ENCODE assay signal across 8 mouse cellular contexts in genomic region chr4:132049549-132050200, GRCm38 (mm10). TPM values are rescaled to one million over a fixed set of nuclear protein-coding genes. Genes with fewer than 3 reads are reported as not detected.
DNase-seq lines count a peak whose midpoint lies in the region; ATAC-seq lines count a peak whose summit lies in the region.

No protein-coding gene starts in this region.

- no peaks in the 10 kb centered on the region for H3K36me3 ChIP-seq in embryonic facial prominence, embryonic 11.5 days (replicated peaks; ENCODE audit: control insufficient read depth, insufficient read depth, low read depth, low read length)
- no peaks in the 10 kb centered on the region for H3K36me3 ChIP-seq in hindbrain, embryonic 16.5 days (ENCODE audit: control insufficient read depth, insufficient read depth, low read length)
- no peaks in the 10 kb centered on the region for H3K36me3 ChIP-seq in midbrain, embryonic 15.5 days (replicated peaks)

- no peak overlapping the region for H3K27ac ChIP-seq in embryonic facial prominence, embryonic 11.5 days (replicated peaks; ENCODE audit: low read depth, low read length)
- no peak overlapping the region for H3K27ac ChIP-seq in hindbrain, embryonic 16.5 days (ENCODE audit: low read depth, low read length)
- 0 out of 2 replicates have a peak overlapping the region, but pooled peaks have one; percentile 45 for H3K27ac ChIP-seq in midbrain, embryonic 15.5 days

- H3K4me1 ChIP-seq in embryonic facial prominence, embryonic 11.5 days (ENCODE audit: control insufficient read depth, insufficient read depth, low read length): peaks cover 4% of the 10 kb centered on the region
- H3K4me1 ChIP-seq in hindbrain, embryonic 16.5 days (ENCODE audit: control insufficient read depth, insufficient read depth, low read depth, low read length): peaks cover 16% of the 10 kb centered on the region
- H3K4me1 ChIP-seq in midbrain, embryonic 15.5 days: peaks cover 30% of the 10 kb centered on the region

- H3K27me3 ChIP-seq in embryonic facial prominence, embryonic 11.5 days (ENCODE audit: control insufficient read depth, insufficient read depth, low read length): no peaks in the 10 kb centered on the region
- H3K27me3 ChIP-seq in hindbrain, embryonic 16.5 days (replicated peaks; ENCODE audit: control insufficient read depth, insufficient read depth, low read length): no peaks in the 10 kb centered on the region
- no peaks in the 10 kb centered on the region for H3K27me3 ChIP-seq in midbrain, embryonic 15.5 days (replicated peaks)

- 8% methylated on average over 15 of the region's 15 CpGs for WGBS in embryonic facial prominence, embryonic 11.5 days
- 3% methylated on average over 15 of the region's 15 CpGs for WGBS in hindbrain, embryonic 16.5 days
- WGBS in midbrain, embryonic 15.5 days: 8% methylated on average over 15 of the region's 15 CpGs

- no peaks in the 10 kb centered on the region for H3K9me3 ChIP-seq in embryonic facial prominence, embryonic 11.5 days (replicated peaks; ENCODE audit: control insufficient read depth, low read length)
- no peaks in the 10 kb centered on the region for H3K9me3 ChIP-seq in hindbrain, embryonic 16.5 days (ENCODE audit: control insufficient read depth, low read length)
- no peaks in the 10 kb centered on the region for H3K9me3 ChIP-seq in midbrain, embryonic 15.5 days

- H3K4me3 ChIP-seq in embryonic facial prominence, embryonic 11.5 days (ENCODE audit: low read depth, low read length): peak overlapping the region; percentile 90
- peak overlapping the region; percentile 97 for H3K4me3 ChIP-seq in hindbrain, embryonic 16.5 days (ENCODE audit: low read length)
- peak overlapping the region; percentile 84 for H3K4me3 ChIP-seq in midbrain, embryonic 15.5 days

- ATAC-seq in embryonic facial prominence, embryonic 11.5 days (replicated peaks; ENCODE audit: insufficient number of reproducible peaks, low FRiP score, low TSS enrichment, low read depth): no peak
- ATAC-seq in hindbrain, embryonic 16.5 days: no peak
- no peak for ATAC-seq in midbrain, embryonic 15.5 days (replicated peaks)

- peak overlapping the region; percentile 88 for H3K4me2 ChIP-seq in embryonic facial prominence, embryonic 11.5 days (ENCODE audit: low read depth, low read length)
- H3K4me2 ChIP-seq in hindbrain, embryonic 16.5 days (ENCODE audit: low read length): peak overlapping the region; percentile 66
- peak overlapping the region; percentile 74 for H3K4me2 ChIP-seq in midbrain, embryonic 15.5 days

- peak overlapping the region; percentile 1 for H3K9ac ChIP-seq in embryonic facial prominence, embryonic 11.5 days (replicated peaks; ENCODE audit: low read length)
- H3K9ac ChIP-seq in hindbrain, embryonic 16.5 days (ENCODE audit: low read depth, low read length): peak overlapping the region; percentile 25; the same call in 1 of the 2 replicates
- peak overlapping the region; percentile 9; the same call in 1 of the 2 replicates for H3K9ac ChIP-seq in midbrain, embryonic 15.5 days

- DNase-seq in embryo, embryonic 9.5 days (ENCODE audit: extremely low spot score): peak; percentile 25
- no peak for DNase-seq in embryo, embryonic 10 days (ENCODE audit: low spot score)
- peak; percentile 51 for DNase-seq in CD4-positive helper T cell, adult 2 months (ENCODE audit: low read depth, low spot score)
- DNase-seq in embryonic facial prominence, embryonic 11.5 days (ENCODE audit: low spot score): no peak
- DNase-seq in left cerebral cortex, adult 18-20 months (ENCODE audit: low spot score in 2 of 2): no peak
- DNase-seq in gastrocnemius, postnatal 25 days: no peak

RNA-seq across cellular contexts. Expression of gene Gm10300, which starts 24.8 kb away (rescaled TPM):
- polyA plus RNA-seq in embryonic facial prominence, embryonic 11.5 days (2014; fragmentation: Nextera tagmentation; extraction: Ambion mirVana): not detected in 2 replicates
- 0.09 TPM in 1 of 2 replicates, not detected in the other for polyA plus RNA-seq in hindbrain, embryonic 16.5 days (2015; fragmentation: Nextera tagmentation; extraction: Ambion mirVana)
- 0.08 TPM in 1 of 2 replicates, not detected in the other for polyA plus RNA-seq in midbrain, embryonic 15.5 days (2015; fragmentation: Nextera tagmentation; extraction: Ambion mirVana)
- not detected for total RNA-seq in left cerebral cortex, adult 18-20 months (2021)
- not detected for total RNA-seq in gastrocnemius, postnatal 25 days (2021)

RNA-seq across cellular contexts. Expression of gene Epb41, which starts 25.4 kb away (rescaled TPM):
- polyA plus RNA-seq in embryonic facial prominence, embryonic 11.5 days (2014; fragmentation: Nextera tagmentation; extraction: Ambion mirVana): 139 and 141 TPM in 2 replicates
- polyA plus RNA-seq in hindbrain, embryonic 16.5 days (2015; fragmentation: Nextera tagmentation; extraction: Ambion mirVana): 43.1 and 60.9 TPM in 2 replicates
- polyA plus RNA-seq in midbrain, embryonic 15.5 days (2015; fragmentation: Nextera tagmentation; extraction: Ambion mirVana): 74.4 and 80.1 TPM in 2 replicates
- 10 to 100 TPM; 39.0 TPM for total RNA-seq in left cerebral cortex, adult 18-20 months (2021)
- 10 to 100 TPM; 80.4 to 86.0 TPM for total RNA-seq in gastrocnemius, postnatal 25 days (2021)

Comparison
In these comparisons a context has a peak if more than half of its experiments do, and no peak if none do; other contexts are left out.
1. DNase-seq: peak in embryo, embryonic 9.5 days (single experiment) and CD4-positive helper T cell, adult 2 months (single experiment); none in embryo, embryonic 10 days (single experiment), embryonic facial prominence, embryonic 11.5 days (single experiment), left cerebral cortex, adult 18-20 months (0 of 2) and gastrocnemius, postnatal 25 days (single experiment).
2. Peak in every context shown above with its lines, with median percentiles within 50 percentile points of each other: H3K4me2 ChIP-seq, H3K4me3 ChIP-seq and H3K9ac ChIP-seq.